Mouse (Mus musculus) testis, postnatal 14 days (tissue): ENCODE results near the gene Clec18a.
"Not testable (repeated sequence)": the region's sequence is repeated elsewhere in the genome, so short reads cannot be mapped to it uniquely, and the experiment has no call there.

Experiments used
- DNase-seq: peaks from one replicate; pipeline ENCODE4 v3.0.0; 2021; ENCODE audit warnings: low spot score

Gene Clec18a

DNA sequence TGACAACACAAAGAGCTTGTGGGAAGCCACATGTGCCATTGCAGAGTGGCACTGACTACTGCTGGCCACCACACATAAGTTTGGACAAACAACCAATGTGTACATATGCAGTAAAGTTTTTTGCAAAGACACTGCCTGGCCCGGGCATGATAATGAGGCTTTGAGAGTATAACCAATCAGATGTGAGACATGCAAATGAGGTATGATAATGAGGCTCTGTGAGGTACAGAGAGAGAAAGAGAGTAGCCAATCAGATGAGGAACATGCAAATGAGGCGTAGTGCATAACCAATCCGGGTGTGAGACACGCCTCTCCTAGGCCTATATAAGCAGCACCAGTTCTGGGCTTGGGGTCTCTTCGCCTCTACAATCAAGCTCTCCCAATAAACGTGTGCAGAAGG is at the start of gene Clec18a:
Gene Clec18a, minus strand, starts transcription at position 101 of the 400 bp plus-strand sequence.
- DNase-seq = not testable (repeated sequence)

DNA sequence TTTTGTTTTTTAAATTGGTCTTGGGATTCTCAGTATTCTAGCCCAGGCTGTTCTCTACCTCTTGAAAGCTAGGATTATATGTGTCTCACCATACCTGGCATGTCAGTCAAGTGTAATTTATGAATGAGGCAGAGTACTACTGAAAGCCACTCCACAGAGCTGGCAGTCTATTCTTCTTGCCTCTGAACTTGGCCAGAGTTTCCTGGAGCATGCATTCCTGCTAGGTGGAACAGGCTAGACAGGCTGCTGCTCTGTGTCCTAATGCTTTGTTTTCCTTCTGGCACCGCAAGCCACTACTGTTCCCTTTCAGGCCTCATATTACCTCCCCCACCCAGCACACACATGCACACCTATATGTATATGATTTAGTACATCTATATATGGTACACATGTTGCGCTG is 38.5 kb upstream of the Clec18a start:
- DNase-seq = no peak

DNA sequence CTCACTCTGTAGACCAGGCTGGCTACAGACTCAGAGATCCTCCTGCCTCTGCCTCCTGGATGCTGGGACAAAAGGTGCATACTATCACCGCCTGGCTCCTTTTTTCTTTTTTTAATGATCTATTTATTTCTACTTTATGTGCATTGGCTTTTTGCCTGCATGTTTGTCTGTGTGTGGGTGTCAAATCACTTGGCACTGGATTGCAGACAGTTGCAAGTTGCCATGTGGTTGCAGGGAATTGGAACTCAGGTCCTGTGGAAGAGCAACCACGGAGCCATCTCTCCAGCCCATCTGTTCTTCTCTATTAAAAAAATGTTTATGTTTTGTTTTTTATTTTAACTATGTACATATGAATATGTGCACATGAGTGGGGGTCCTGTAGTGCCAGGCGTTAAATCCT is 27.3 kb upstream of the Clec18a start:
- no peak for DNase-seq

DNA sequence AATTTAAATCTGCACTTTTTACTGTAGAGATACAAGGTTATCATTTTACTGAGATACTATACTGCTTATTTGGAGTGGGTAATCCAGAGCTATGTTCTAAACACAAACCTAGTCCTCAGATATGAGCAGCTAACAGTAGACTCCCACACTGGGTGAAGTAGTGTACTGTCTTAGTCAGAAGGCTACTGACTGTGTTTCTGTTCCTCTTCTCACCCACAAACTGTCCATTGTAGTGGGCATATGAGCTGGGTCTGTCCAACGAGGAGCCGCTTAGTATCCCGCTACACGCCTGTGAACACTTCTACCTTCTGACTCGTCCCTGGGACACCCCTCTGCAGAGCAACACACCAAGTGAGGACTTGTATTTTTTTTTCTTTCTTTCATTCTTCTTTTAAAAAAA is 22.7 kb upstream of the Clec18a start:
- DNase-seq = no peak

DNA sequence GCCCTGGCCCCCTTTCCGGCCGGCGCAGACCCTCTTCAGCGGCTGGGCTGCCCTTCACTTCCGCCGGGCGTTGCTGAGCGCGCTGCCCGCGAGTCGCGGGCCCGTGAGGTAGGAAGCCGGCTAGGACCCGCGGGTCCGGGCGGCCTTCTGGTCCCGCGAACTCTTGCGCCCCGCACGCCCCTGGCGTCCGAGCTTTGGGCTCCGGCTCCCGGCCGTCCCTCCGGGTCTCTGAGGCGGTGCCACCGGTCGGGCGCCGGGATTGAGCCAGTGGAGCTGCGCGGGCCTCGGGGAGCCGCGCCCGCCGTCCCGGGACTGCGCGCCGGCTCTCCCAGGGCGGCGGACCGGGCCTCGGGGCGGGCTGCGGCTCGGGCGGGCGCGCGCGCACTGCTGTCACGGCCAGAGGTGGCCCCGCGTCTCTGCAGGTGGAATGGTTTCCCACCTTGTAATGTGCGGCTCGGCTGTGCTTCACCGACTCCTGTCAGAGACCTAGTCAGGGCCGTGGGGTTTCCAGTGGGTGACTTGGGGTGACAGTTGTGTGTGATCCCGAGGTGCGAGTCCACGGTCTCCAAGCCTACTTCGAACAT is 2.6 kb upstream of the Clec18a start:
- peak; percentile 50 for DNase-seq

DNA sequence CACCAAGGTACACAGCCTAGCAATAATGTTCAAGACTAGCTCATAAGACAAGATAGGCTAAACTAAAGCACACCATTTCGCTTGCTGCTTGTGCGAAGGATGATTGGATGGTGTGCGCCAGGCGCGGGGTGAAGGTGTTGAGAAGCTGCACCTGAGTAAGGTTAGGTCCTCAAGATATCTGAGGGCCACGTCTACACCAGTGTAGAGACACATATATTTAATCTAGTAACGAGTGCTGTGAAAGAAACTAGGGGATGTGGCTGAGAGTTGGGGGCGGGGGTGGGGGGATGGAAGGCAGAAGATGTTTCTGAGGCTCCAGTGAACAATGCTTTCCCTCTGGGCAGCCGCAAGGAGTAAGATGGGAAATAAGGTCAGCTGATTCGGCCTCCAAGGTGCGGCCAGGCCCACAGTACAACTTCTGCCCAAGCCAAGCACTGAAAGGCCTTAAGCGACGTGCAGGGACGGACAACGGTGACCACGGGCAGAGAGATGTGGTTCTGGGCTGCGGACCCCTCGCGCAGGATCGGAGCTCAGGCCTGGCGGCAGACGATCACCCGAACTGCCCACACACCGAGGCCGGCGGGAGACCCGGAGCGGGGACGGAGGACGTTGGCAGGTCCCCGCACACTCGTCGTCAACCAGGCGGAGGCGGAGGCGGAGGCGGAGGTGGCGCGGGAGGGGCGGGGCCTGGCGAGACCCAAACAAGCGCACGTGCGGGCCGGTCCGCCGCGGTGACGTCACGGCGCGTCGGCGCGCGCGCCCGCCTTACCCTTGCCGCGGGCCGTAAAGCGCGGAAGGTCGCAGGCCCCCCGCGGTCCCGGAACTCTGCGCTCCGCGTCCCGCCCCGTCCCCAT is 1.9 kb upstream of the Clec18a start, which contains the start of gene Pdpr:
Gene Pdpr, plus strand, starts transcription at position 766 of the 854 bp plus-strand sequence.
- peak; percentile 94 for DNase-seq

DNA sequence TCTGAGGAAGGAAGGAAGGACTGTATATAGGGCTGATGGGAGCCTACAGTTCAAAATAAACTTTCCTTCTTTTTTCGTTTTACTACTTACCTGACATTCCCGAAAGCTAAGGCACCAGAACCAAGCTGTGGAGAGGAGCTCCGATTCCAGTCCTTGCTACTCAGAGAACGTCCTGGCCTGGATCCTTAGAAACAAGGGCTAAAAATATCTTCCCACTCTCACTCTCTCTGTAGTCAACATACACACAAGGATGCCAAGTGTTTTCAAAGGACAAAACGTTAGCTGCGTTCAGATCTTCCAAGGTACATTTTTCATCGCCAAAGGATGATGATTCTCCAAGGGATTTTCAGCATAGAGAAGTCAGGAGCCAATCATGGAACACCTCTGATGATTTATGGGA is 520 bp downstream of the Clec18a start:
- DNase-seq = no peak

DNA sequence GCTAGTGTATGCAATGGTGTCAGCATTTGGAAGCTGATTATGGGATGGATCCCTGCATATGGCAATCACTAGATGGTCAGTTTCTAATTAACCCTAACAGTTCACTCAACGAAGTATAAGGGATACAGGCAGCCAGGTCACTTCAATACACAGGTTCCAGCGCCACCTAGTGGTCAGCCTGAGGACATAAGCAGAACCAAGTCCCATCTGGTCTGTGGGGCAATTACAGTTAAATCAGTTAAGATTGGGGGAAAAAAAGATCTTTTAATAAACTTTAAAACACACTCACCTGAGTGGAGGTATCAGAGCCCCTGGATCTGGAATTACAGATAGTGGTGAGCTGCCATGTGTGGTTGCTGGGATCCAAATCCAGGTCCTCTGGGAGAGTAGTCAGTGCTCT is 2.1 kb downstream of the Clec18a start:
- DNase-seq = peak; percentile 60

DNA sequence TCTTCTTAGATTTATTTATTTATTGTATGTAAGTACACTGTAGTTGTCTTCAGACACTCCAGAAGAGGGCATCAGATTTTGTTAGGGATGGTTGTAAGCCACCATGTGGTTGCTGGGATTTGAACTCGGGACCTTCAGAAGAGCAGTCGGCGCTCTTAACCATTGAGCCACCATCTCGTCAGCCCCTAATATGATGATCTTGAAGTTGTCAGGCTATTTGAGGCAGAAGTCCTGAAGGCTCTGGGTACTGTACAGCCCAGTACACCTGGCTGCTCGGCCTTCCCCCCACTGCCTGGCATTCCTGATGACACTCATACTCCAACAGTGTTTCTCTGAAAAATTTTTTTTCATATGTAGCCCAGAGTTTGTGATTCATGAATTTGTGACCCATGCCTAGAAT is 8.3 kb downstream of the Clec18a start:
- DNase-seq = not testable (repeated sequence)

DNA sequence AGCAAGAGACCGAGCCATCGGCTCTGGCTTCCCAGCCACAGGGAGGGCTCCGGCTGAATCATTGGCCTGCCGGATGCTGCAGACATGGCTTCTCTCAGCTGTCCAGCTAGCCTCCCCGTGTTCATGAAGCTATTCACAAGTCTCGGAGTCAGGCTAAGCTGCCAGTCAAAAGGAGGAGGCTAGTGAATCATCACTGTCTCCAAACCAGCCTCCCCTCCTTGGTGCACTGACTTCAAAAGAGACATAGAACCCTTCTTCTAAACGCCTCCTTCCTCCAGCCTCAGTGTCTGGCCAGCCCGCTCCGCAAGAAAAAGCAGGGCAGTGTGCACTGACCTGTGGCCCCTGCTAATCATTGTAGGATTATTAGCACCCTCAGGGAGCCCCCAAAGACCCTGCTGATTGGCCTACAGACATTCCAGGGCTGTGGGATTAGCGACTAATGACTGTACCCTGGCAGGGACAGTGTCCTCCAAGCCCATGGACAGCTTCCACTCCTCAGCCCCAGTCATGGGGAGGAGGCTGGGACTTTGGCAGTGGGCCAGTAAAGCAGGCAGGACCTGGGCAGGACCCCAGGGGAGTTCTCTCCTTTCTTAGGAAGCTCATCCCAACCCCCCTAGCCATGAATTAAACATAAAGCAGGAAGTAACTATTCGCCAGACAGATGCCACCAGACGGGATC is 10.5 kb downstream of the Clec18a start:
- DNase-seq = no peak

DNA sequence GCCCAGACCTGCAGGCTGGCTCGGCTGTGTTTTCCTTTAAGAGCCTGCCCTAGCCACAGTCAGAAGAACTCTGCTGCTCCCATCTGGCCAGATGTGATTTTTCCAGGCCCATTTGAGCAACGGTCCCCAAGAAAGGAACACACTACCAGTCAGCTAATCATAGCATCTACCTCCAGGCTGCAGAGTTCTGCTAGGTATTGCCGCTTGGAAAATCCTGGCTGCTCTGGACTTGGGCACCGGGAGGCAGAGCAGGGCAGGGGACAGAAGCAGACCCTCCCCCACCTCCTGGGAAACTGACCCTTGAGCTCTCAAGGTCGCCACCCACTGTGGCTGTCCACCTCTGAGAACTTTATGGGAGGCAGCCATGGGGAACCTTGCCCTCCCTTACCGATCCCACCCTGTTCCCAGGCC is 12.4 kb downstream of the Clec18a start:
- DNase-seq = no peak

DNA sequence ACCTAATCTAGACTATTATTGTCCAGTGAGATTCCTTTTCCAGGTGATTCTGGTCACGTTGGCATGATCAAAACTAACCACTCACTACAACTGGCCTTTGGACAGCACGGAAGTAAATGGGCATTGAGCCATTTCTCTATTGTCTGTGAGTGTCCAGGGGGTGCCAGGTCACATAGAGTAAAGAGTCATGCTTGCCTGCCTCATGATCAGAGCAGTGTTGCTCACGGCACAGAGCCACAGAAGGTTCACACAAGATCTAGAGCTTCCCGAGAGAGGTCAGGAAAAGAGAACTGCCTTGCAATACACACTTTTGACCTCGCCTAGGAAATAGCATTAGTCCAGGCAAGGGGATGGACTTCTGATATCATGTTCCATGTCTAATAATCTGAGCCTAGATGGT is 12.8 kb downstream of the Clec18a start:
- no peak for DNase-seq

DNA sequence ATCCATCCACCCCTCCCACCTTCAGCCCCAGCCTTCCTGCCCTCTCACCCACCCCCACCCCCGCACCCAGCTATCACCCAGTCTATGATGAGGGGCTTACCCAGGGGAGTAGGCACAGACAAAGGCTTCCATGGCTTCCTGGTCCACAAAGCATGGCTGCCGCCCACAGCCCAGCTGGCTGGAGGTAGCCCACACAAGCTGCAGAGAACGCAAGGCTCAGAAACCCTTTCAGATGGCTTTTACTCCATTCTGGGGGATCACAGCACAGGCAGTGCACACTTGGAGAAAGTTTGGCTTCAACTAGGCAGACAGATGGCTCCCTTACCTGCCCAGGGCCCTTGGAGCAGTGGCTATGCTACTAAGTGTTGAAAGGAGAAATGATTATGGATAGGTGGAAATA is 16.3 kb downstream of the Clec18a start:
- DNase-seq = no peak

DNA sequence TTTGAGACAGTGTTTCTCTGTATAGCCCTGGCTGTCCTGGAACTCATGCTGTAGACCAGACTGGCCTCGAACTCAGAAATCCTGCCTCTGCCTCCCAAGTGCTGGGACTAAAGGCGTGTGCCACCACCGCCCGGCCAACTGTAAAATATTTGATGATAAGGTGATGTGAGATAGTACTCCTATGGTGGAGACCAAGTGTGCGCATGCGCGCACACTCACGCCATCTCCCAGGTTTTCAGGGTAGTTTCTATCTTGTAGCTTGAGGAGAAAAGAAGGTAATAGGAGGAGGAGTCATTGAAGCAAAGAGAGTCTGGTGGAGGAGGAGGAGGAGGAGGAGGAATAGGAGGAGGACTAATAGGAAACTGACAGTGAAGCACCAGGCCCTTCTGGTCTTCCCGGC is 23.6 kb downstream of the Clec18a start:
- DNase-seq = not testable (repeated sequence)

DNA sequence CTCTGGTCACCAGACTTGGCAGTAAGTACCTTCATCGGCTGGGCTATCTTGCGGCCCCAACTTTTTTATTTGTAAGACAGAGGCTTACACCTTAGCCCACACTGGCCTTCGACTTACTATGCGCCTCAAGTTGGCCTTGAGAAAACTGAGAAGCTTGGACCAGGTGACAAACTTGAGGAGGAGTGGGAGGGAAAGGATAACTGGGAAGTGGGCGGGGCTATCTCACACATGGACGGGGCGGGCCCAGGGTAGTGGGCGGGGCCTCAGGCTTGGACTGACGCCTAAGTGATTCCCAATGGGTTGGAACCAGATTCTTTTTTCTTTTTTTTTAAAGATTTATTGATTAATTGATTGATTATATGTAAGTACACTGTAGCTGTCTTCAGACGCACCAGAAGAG is 24.8 kb downstream of the Clec18a start:
- peak; percentile 45 for DNase-seq

DNA sequence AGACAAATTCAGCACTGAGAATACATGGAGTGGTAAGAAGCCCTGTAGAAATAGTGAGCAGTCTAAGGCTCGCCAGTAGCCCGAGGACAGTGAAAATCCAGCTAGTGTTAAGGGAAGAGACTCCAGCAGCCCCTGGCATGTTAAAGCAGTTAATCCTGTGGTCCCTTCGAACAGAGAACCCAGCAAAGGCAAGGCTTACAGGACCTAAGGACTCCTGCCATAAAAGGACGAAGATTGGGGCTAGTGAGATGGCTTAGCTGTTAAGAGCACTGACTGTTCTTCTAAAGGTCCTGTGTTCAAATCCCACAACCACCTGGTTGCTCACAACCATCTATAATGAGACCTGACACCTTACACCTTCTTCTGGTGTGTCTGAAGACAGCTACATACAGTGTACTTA is 25.9 kb downstream of the Clec18a start:
- no peak for DNase-seq

DNA sequence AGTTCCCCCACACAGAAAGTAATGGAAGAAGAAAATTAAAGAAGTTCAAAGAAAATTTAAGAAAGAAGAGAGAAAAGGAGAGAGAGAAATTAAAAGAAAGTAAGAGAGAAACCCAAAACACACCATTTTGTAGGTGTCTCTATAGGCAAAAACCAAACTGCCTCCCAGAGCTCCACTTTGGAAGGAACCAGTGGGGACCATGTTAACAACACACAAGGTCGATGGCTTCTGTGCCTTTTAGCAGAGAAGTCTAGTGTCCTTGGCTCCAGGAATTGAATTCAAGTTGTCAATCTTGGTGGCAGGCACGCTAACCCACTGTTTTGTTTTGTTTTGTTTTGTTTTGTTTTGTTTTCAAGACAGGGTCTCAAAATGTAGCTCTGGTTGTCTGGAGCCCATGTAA is 29.3 kb downstream of the Clec18a start:
- no peak for DNase-seq

DNA sequence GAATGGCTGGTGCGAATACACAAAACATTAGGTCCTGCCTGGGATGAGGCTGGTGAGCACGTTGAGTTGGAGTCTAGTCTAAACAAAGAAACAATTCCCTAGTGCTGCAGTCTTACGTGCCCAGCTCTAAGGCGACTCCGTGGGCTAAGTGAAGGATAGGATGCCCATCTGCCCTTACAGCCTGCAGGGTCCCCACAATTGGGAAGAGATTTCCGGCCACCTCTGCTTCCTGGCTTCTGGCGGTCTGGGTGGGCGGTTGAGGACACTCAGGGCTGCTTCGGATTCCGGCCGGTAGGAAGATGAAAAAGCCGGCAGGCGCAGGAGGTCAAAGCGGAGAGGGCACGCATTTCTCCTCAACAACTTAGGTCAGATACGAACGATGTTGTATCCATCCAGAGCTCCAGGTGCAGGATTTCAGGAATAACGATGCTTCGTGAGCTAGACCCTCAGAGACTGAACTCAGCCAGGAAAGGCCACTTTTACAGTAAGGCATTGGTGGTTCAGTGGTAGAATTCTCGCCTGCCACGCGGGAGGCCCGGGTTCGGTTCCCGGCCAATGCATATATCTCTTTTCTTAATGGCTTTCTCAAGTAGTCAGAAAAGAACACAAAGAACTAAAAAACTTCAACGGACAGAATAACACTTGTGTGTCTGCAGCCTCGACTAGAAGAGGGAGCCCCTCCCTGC is 30.0 kb downstream of the Clec18a start:
- peak; percentile 72 for DNase-seq

DNA sequence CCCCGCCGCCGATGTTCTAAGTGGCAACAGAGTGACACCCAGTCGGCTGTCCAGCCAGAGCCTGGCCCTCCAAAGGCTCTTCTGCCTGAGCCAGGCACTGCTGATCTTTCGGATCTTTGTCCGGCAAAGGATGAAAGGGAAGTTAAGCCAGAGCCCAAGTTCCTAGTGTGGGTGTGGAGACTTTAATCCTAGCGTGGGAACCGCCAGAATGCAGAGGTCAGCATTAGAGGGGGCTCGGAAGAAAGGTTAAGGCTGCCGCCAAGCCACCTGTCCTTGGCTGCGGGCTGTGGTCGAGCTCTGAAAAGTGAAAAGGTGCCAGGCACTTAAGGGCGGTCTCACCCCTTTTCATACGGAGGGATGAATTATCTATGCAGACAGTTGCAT is 30.5 kb downstream of the Clec18a start:
- no peak for DNase-seq

DNA sequence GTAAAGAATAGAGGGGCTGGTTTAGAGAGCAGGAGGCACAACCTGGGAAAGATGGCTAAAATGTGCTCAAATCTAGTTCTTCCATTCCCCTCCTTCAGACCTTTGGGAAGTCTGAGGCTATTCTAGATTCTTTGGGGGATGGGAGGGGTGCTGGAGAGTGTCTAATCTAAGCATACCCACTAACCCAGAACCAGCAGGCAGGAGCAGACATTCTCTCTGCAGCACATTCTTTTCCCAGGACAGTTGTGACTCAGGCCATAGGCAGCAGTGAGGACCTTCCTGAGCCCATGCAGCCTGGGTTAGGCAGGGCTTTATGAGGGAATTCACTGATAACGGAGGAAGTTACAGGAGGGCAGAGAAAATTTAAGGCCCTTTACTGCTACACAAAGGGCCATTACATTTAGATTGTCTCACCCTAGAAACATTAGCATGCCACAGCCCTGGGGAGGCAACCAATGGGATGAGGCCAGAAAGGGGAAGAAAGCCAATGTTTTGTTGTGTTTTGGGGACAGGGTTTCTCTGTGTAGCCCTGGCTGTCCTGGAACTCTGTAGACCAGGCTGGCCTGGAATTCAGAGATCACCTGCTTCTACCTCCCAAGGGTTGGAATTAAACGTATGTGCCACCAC is 33.2 kb downstream of the Clec18a start:
- no peak for DNase-seq

DNA sequence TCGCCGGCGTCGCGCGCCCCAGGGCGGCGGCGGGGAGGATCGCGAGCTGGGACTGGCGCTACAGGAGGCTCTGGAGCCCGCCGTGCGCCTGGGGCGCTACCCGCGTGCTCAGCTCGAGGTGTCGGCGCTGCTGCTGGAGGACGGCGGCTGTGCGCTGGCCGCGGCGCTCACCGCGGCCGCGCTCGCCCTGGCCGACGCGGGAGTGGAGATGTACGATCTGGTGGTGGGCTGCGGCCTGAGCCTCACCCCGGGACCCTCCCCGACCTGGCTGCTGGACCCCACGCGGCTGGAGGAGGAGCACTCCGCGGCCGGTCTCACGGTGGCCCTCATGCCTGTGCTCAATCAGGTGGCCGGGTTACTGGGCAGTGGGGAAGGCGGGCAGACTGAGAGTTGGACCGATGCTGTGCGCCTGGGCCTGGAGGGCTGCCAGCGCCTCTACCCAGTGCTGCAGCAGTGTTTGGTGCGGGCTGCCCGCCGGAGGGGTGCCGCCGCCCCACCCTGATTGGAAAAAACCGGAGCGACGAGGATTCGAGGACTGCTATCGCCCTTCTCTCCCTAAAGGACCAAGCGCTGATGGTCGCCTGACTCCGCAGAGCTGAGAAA is 35.4 kb downstream of the Clec18a start:
- peak; percentile 60 for DNase-seq
